Mouse (Mus musculus) liver, embryonic 14.5 days (tissue): Measurements from ENCODE around the gene Gpr142.

ENCODE experiments used
- CTCF ChIP-seq: IDR thresholded peaks from 2 replicates; pipeline ENCODE4 v1.5.1; 2016; ENCODE audit warnings: antibody characterized with exemption, low read depth, control low read depth
- EP300 ChIP-seq: IDR thresholded peaks from 2 replicates; pipeline ENCODE4 v1.6.1; 2016; ENCODE audit warnings: antibody characterized with exemption, low read depth

DNA sequence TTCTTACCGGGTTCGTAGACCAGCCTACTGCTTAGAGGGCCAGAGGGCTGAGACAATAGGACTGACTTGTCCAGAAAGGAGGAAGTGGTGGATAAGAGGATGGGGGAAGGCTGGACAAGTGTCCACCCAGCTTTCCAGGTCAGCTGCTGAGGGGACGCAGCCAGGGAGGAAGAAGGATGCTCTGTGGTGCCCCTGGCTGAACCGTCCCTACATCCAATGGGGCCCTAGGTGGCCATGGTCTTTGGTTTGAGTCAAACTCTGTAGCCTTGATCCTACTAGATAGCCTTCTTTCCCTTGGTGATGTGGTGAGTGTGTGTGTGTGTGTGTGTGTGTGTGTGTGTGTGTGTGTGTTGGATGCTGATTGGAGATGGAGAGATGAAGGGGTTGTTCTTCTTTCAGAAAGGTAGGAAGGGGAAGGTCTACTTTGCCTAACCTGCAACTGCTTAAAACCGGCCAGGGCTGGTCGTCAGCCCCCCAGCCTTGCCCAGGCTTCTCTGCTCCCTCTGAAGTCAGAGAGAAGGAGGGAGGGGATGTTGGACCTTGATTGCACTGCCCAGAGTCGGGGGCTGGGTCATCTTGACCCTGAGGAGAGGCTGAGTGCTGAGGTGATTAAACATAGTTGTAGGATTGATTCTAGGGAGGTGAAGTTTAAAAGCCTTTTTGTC lies 54.6 kb downstream of the Gpr142 start:
- no peak for TF ChIP-seq CTCF
- no peak for TF ChIP-seq EP300
